9 mouse cellular contexts compared by ENCODE assay signal in the genomic region with DNA sequence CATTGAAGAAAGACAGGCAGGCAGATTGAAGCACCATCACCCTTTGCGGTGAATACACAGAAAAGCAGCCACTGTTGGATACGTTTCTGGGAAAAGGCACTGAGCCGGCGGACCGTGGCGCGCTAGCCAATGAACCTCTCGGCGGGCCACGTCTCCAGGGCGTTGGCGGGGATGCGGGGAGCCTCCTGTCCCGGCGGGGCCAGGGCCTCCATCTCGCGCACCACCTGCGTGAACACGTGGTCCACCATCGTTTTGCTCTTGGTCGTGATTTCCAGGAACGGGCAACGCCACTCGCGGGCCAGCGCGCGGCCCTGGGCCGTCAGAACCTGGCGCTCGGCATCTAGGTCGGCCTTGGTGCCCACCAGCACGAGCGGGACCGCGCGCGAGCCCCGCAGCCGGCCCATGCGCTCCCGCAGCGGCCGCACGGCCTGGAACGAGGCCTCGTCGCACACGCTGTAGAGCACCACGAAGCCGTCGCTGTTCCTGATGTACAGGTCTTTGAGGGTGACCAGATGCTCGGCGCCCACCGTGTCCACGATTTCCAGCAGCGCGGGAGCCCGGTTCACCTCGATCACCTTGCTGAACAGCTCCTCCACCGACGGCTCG. TPM values are rescaled to one million over a fixed set of nuclear protein-coding genes. Genes with fewer than 3 reads are reported as not detected.
A peak's percentile ranks its signal among the peaks of the same experiment; 100 is the strongest.
DNase-seq lines count a peak whose midpoint lies in the region; ATAC-seq and TF ChIP-seq lines count a peak whose summit lies in the region.
"Had no signal": no experiment of that assay in that cellular context is flagged by ENCODE, and none has a peak within 500 bp of the region (broad histone marks: within the 10 kb centered on the region; RNA-seq: fewer than 3 reads in every experiment).

No protein-coding gene starts in this region.

- no peak for ATAC-seq in liver, postnatal 0 days
- ATAC-seq in megakaryocyte progenitor cell, adult 5-6 weeks (replicated peaks; ENCODE audit: poor library complexity) = no peak

- TF ChIP-seq POLR2A in heart, adult 2 months (IDR thresholded peaks at IDR 0.05; ENCODE audit: insufficient read depth, low read depth, low read length) = no peak

- TF ChIP-seq CTCF in heart, adult 2 months (IDR thresholded peaks at IDR 0.05) = no peak
- no peak for TF ChIP-seq CTCF in liver, postnatal 0 days (IDR thresholded peaks at IDR 0.05; ENCODE audit: low read depth)

- H3K4me1 ChIP-seq in heart, adult 2 months (ENCODE audit: control insufficient read depth, insufficient read depth, low read length) = no peaks in the 10 kb centered on the region
- peaks cover 31% of the 10 kb centered on the region for H3K4me1 ChIP-seq in hindbrain, embryonic 10.5 days (replicated peaks)
- H3K4me1 ChIP-seq in liver, postnatal 0 days (ENCODE audit: insufficient read depth) = peaks cover 15% of the 10 kb centered on the region; the same call in 1 of the 2 replicates

- H3K9ac ChIP-seq in heart, adult 2 months (ENCODE audit: low read depth, low read length) = peak overlapping the region; percentile 64
- H3K9ac ChIP-seq in liver, postnatal 0 days (replicated peaks) = no peak overlapping the region

- TF ChIP-seq EP300 in heart, adult 2 months (IDR thresholded peaks at IDR 0.05; ENCODE audit: insufficient read depth, low read depth, low read length) = no peak
- no peak for TF ChIP-seq EP300 in liver, postnatal 0 days (IDR thresholded peaks at IDR 0.05; ENCODE audit: low read depth)

- H3K79me2 ChIP-seq in heart, adult 2 months (replicated peaks; ENCODE audit: control insufficient read depth, insufficient read depth, low read length) = no peaks in the 10 kb centered on the region

- H3K4me3 ChIP-seq in heart, adult 2 months = peak overlapping the region; percentile 48
- H3K4me3 ChIP-seq in hindbrain, embryonic 10.5 days = peak overlapping the region; percentile 64
- peak overlapping the region; percentile 35 for H3K4me3 ChIP-seq in liver, postnatal 0 days (ENCODE audit: low read depth, low read length)

- no peaks in the 10 kb centered on the region for H3K9me3 ChIP-seq in hindbrain, embryonic 10.5 days
- no peaks in the 10 kb centered on the region for H3K9me3 ChIP-seq in liver, postnatal 0 days (ENCODE audit: low read length)

- no peaks in the 10 kb centered on the region for H3K36me3 ChIP-seq in heart, adult 2 months (ENCODE audit: control insufficient read depth, insufficient read depth, low read length)
- no peaks in the 10 kb centered on the region for H3K36me3 ChIP-seq in hindbrain, embryonic 10.5 days
- H3K36me3 ChIP-seq in liver, postnatal 0 days (replicated peaks; ENCODE audit: insufficient read depth, low read length) = no peaks in the 10 kb centered on the region

- H3K27me3 ChIP-seq in heart, adult 2 months (ENCODE audit: control insufficient read depth, insufficient read depth, low read length) = peaks cover 15% of the 10 kb centered on the region
- peaks cover 74% of the 10 kb centered on the region for H3K27me3 ChIP-seq in hindbrain, embryonic 10.5 days (ENCODE audit: insufficient read depth, poor library complexity, severe bottlenecking)
- peaks cover 62% of the 10 kb centered on the region for H3K27me3 ChIP-seq in liver, postnatal 0 days (ENCODE audit: insufficient read depth, low read length)

- peak in 1 of 2 experiments; percentile 15 for DNase-seq in heart, adult 2 months
- DNase-seq in heart, postnatal 25 days (ENCODE audit: low spot score) = no peak
- DNase-seq in ZHBTc4 (ENCODE audit: low read depth, low spot score) = peak; percentile 31
- peak; percentile 44 for DNase-seq in hindbrain, embryonic 10.5 days (ENCODE audit: low spot score)
- no peak for DNase-seq in liver, postnatal 0 days
- DNase-seq in left cerebral cortex, postnatal 10 days (ENCODE audit: extremely low spot score in 1 of 2, low spot score in 2 of 2) = no peak
- no peak for DNase-seq in cerebellum, adult 9-10 months
- DNase-seq: cerebellum, adult 9-11 months had no signal

- peak overlapping the region; percentile 57 for H3K4me2 ChIP-seq in liver, postnatal 0 days (ENCODE audit: low read depth, low read length)

- no peak overlapping the region for H3K27ac ChIP-seq in heart, adult 2 months
- peak overlapping the region; percentile 87 for H3K27ac ChIP-seq in hindbrain, embryonic 10.5 days
- no peak overlapping the region for H3K27ac ChIP-seq in liver, postnatal 0 days (ENCODE audit: low read depth)

- WGBS in heart, adult 2 months = 2% methylated on average over 63 of the region's 63 CpGs
- WGBS in hindbrain, embryonic 10.5 days = under 1% methylated on average over 63 of the region's 63 CpGs
- 1% methylated on average over 54 of the region's 63 CpGs for WGBS in liver, postnatal 0 days (ENCODE audit: insufficient replicate concordance)

- intact Hi-C loops in heart, adult 2 months (cut with DNase I) = no loop called here
- intact Hi-C loops in heart, postnatal 25 days (cut with DNase I) = no loop called here
- intact Hi-C loops in left cerebral cortex, postnatal 10 days (cut with DNase I) = no loop called here

RNA-seq across cellular contexts. Expression of a gene that starts 0.5 kb away (rescaled TPM):
- under 1 TPM; 0.36 to 0.39 TPM for total RNA-seq in heart, adult 2 months (2021)
- 0.23 and 0.88 TPM in 2 replicates for polyA plus RNA-seq in heart, adult 2 months (2012; rRNA removed)
- total RNA-seq in heart, postnatal 25 days (2021) = under 1 TPM; 0.36 to 0.75 TPM
- polyA plus RNA-seq in hindbrain, embryonic 10.5 days (2016; fragmentation: Nextera tagmentation; extraction: Ambion mirVana) = 11.6 and 14.1 TPM in 2 replicates
- polyA plus RNA-seq in liver, postnatal 0 days (2015; fragmentation: Nextera tagmentation; extraction: Ambion mirVana) = 0.49 and 0.54 TPM in 2 replicates
- total RNA-seq in left cerebral cortex, postnatal 10 days (2021) = 1 to 10 TPM; 4.0 TPM
- not detected in 2 replicates for total RNA-seq in megakaryocyte progenitor cell, adult 5-6 weeks (2015)
- total RNA-seq in megakaryocyte progenitor cell, adult 5-6 weeks (2017) = not detected in 2 replicates

RNA-seq across cellular contexts. Expression of a gene that starts 42.9 kb away (rescaled TPM):
- total RNA-seq in heart, adult 2 months (2021) = 10 to 100 TPM; 40.9 to 52.1 TPM
- 40.2 and 52.0 TPM in 2 replicates for polyA plus RNA-seq in heart, adult 2 months (2012; rRNA removed)
- 10 to 100 TPM; 41.7 to 48.7 TPM for total RNA-seq in heart, postnatal 25 days (2021)
- 3.0 and 3.2 TPM in 2 replicates for polyA plus RNA-seq in hindbrain, embryonic 10.5 days (2016; fragmentation: Nextera tagmentation; extraction: Ambion mirVana)
- 72.0 and 79.5 TPM in 2 replicates for polyA plus RNA-seq in liver, postnatal 0 days (2015; fragmentation: Nextera tagmentation; extraction: Ambion mirVana)
- under 1 TPM; 0.61 to 0.81 TPM for total RNA-seq in left cerebral cortex, postnatal 10 days (2021)
- total RNA-seq in megakaryocyte progenitor cell, adult 5-6 weeks (2015) = 18.3 and 20.9 TPM in 2 replicates
- total RNA-seq in megakaryocyte progenitor cell, adult 5-6 weeks (2017) = 31.1 and 67.8 TPM in 2 replicates

RNA-seq across cellular contexts. Expression of a gene that starts 52.7 kb away (rescaled TPM):
- total RNA-seq in heart, adult 2 months (2021) = 100 to 1,000 TPM; 160 to 170 TPM
- 39.4 and 85.3 TPM in 2 replicates for polyA plus RNA-seq in heart, adult 2 months (2012; rRNA removed)
- 100 to 1,000 TPM; 140 to 145 TPM for total RNA-seq in heart, postnatal 25 days (2021)
- 570 and 710 TPM in 2 replicates for polyA plus RNA-seq in hindbrain, embryonic 10.5 days (2016; fragmentation: Nextera tagmentation; extraction: Ambion mirVana)
- 520 and 559 TPM in 2 replicates for polyA plus RNA-seq in liver, postnatal 0 days (2015; fragmentation: Nextera tagmentation; extraction: Ambion mirVana)
- total RNA-seq in left cerebral cortex, postnatal 10 days (2021) = 100 to 1,000 TPM; 265 to 276 TPM
- total RNA-seq in megakaryocyte progenitor cell, adult 5-6 weeks (2015) = 349 and 403 TPM in 2 replicates
- 221 and 322 TPM in 2 replicates for total RNA-seq in megakaryocyte progenitor cell, adult 5-6 weeks (2017)

Comparison
In these comparisons a context has a peak if more than half of its experiments do, and no peak if none do; other contexts are left out.
1. DNase-seq: peak in ZHBTc4 (single experiment) and hindbrain, embryonic 10.5 days (single experiment); none in heart, postnatal 25 days (single experiment), liver, postnatal 0 days (single experiment), left cerebral cortex, postnatal 10 days (0 of 2) and cerebellum, adult 9-10 months (single experiment).
2. RNA of a gene that starts 42.9 kb away (total RNA-seq): 40.9 to 52.1 TPM in heart, adult 2 months, 41.7 to 48.7 TPM in heart, postnatal 25 days and 18.3 to 67.8 TPM in megakaryocyte progenitor cell, adult 5-6 weeks; 0.61 to 0.81 TPM in left cerebral cortex, postnatal 10 days; every median in the first group is over 10 times any median in the second.
3. Peak in every context shown above with its lines, with median percentiles within 50 percentile points of each other: H3K4me3 ChIP-seq.